Mouse (Mus musculus): ENCODE results near the gene Gm14139. TPM values are rescaled to one million over a fixed set of nuclear protein-coding genes. Genes with fewer than 3 reads are reported as not detected.

Gm14139 gene
- polyA plus RNA-seq (2012; rRNA removed; ENCODE audit: low replicate concordance): not detected in 2 replicates

DNA sequence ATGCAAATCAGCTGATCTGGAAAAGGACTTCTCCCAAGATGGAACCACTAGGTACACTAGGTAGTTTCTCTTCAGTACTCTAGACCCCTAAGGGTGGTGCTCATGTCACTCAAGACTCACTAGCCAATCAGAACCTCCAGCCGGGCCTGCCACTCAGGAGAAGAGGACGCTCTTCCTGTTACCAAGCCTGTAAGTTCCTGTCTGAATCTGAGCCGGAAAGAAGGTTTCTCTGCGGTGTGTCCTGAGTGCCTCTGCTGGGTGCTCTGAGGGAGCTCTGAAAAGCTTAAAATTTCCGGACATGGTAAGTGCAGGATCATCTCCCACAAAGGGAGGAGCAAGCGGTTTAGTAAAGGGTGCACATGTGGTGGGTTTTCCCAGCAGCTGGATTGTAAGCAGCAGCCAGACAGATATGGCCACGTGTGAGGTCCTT lies at the start of gene Gm14139:
Gm14139 (plus strand) TSS at position 186 of the 430 bp plus-strand sequence.

DNA sequence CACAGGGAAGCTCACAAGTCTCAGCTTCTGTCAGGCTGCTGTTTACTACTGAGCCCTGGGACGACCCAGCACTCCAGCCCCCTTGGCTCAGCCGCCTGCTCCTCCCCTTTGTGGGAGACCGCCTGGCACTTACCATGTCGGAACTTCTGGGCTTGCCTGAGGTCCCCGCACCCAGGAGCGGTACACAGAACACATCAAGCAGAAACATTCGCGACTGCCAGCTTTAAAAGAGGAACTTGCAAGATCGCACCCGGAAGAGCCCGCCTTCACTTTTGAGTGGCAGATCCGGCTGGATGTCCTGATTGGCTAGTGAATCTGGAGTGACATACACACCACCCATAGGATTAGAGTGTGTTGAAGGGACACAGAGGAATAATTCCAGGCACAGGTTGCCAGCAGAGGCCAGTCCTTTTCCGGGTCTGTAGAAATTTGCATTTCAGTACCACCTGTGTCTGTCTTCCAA lies 45.1 kb upstream of the Gm14139 start, which contains the start of gene Zfp120:
Zfp120 (minus strand) TSS at position 274 of the 463 bp plus-strand sequence.

DNA sequence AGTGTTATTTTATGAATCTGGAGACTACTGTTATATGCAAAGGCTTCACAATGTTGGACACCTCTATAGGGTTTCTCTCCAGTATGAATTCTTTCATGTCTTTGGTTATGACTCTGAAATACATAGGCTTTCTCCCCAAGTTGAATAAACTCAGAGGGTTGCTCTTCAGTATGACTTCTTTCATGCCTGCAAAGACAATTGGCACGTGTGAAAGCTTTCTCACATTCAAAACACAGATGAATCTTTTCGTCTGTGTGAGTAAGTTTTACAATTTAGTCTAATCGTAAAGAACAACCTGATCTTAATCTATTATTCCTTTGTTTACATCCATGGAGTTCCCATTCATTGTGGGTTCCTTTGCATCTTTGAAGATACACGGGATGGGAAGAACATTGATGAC lies 2.0 kb upstream of the Gm14139 start, which contains the start of gene Gm10770:
Gm10770 (minus strand) TSS at position 101 of the 400 bp plus-strand sequence.

DNA sequence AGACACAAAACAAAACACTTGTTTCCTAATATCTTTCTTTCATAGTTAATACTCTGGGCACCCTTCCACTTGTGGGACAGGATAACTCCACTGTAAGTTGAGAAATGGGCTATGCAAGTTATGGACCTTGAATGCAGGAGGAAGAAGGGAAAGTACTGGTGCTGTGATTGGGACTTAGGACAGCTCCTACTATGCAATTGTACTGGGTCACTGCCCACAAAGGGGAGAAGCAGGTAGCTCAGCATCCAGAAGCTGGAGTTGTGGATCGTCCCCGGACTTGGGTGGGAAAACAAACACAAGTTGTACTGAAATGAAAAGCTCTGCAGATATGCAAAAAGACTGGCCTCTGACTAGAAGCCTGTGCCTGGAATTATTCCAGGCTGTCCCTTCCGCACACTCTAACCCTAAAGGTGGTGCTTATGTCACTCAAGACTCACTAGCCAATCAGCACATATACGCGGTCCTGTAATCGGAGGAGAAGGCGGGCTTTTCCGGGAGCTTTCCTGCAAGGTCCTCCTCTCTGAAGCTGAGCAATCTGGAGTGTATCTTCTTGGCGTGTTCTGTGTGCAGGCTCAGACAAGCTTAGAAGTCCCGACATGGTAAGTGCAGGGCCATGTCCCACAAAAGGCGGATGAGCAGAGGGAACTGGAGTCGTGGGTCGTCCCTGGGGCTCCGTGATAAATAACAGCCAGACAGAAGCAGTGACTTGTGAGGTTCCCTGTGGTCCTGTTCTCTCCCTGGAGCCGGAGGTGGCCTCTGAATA lies 36.2 kb downstream of the Gm14139 start, which contains the start of gene Zfp937:
Zfp937 (plus strand) TSS at position 474 of the 763 bp plus-strand sequence.

Other genes with a start within 250 kb of the Gm14139 start
- gene Zfp120, start 45.0 kb upstream of the Gm14139 start, polyA plus RNA-seq (2012; rRNA removed; ENCODE audit: low replicate concordance): 0.06 and 0.44 TPM in 2 replicates
- gene Gm10770, start 2.1 kb upstream of the Gm14139 start, polyA plus RNA-seq (2012; rRNA removed; ENCODE audit: low replicate concordance): not detected in 2 replicates
- 0.06 and 0.18 TPM in 2 replicates for gene Zfp937, start 36.3 kb downstream of the Gm14139 start, polyA plus RNA-seq (2012; rRNA removed; ENCODE audit: low replicate concordance)
- not detected in 2 replicates for gene Gm21994, start 73.8 kb downstream of the Gm14139 start, polyA plus RNA-seq (2012; rRNA removed; ENCODE audit: low replicate concordance)
- gene Gm14124, start 75.8 kb downstream of the Gm14139 start, polyA plus RNA-seq (2012; rRNA removed; ENCODE audit: low replicate concordance): not detected in 2 replicates
- gene Gm10130, start 141.9 kb downstream of the Gm14139 start, polyA plus RNA-seq (2012; rRNA removed; ENCODE audit: low replicate concordance): not detected in 2 replicates
- gene 3300002I08Rik, start 181.0 kb downstream of the Gm14139 start, polyA plus RNA-seq (2012; rRNA removed; ENCODE audit: low replicate concordance): 0.25 and 0.55 TPM in 2 replicates